Mouse (Mus musculus): ENCODE measurements at regions not wholly inside any gene's neighbourhood (a gene's known extent, or its start where the extent isn't known, plus 50 kb on each side); places are given as distances from the start of the nearest gene placed in this dataset.
A peak's percentile ranks its signal among the peaks of the same experiment; 100 is the strongest.

DNA sequence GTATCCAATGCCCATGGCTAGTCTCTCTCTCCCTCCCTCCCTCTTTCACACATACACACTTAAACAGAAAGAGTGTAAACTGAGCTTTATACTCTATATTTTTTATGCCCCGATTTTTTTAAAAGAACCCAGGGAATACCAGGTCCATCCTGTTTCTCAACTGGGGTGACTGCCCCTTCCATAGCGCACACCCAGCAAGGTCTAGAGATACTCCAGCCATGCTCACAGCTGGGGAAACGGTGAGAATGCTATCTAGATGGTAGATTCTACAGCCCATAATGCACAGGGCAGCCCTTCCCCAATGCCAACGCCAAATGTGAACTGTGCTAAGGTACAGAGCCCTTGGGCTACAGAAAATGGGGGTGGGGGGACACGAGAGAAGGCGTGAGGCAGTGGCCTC, 51.2 kb upstream of the Tln2 start:
- DNase-seq (ENCODE audit: low spot score): no peak

DNA sequence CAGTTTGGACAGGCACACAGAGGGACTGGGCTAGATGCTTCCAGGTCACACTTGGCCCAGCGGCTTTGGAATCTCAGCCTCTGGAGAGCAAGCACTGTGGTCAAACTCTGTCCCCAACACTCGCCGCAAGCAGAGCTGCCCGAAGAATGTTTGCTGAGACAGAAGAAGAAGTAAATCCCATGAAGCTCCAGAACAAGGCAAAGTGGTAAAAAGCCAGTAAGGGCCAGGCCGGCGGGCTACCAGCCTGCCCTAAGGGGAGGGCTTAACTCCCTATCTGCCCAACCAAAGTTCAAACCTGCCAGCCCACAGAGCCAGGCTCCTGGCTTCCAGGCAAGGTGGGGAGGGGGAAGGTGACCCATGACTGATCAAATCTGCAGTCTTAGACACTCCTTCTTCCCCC, 52.2 kb upstream of the Tln2 start:
- no peak for DNase-seq (ENCODE audit: low spot score)

DNA sequence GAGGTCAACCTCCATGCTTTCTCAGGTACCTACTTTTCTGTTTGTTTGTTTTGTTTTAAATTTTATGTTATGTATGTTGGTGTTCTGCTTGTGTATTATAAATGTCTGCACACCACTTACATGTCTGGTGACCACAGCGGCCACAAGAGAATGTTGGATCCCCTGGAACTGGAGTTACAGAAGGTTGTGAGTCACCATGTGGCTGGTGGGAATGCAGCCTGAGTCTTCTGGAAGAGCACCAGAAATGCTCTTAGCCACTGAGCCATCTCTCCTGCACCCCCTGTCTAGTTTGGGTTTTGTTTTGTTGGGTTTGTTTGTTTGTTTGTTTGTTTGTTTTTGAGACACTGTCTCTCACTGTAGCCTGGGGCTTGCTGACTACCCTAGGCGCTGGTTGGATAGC, 52.6 kb upstream of the Tln2 start:
- no peak for DNase-seq (ENCODE audit: low spot score)

DNA sequence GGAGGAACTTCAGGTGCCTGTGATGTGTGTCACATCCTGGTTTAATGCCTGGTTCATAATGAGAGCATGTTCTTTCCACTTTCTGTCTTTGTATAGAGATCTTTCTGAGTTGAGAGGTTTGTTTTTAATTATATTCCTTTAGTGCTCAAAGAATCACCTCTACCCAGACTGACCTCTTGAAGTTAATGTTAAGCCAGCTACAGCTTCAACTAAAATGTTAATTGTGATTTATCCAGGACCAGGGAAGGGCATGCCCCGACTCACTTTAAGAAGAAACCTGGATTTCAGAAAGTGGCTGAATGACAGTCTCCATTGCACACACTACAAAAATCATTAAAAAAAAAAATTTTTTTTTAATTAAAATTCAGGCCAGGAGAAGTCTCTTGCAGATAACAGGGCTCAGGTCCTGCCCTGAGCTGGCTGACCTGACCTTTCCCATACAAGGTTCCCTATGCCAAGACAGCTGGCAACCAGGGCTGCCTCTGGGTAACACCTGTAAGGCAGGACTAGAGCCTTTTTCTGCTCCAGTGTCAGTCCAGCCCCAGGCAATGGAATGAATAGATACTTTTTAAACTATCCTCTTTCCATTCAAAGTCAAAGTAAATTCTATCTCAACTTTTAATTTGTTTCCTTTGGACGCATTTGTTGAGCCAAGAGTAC, 54.7 kb upstream of the Tln2 start:
- no peak for DNase-seq (ENCODE audit: low spot score)

DNA sequence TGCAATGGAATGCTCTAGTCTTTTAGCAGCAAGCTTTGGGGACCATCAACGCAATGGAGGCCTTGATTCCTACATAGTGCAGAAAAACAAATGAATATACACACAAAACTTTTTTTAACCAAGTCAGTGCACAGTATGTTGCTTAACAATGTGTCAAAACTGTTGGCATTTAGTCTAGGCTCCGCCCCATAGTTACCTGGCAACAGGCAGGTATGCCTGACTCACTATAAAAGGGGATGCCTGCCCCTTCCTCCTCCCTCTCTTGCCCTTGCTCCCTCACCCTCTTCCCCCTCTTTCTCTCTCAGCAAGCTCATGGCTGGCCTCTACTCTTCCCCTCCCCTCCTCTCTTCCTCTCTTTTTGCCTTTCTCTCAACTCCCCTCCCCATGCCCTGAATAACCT, 56.7 kb upstream of the Tln2 start:
- no peak for DNase-seq (ENCODE audit: low spot score)

DNA sequence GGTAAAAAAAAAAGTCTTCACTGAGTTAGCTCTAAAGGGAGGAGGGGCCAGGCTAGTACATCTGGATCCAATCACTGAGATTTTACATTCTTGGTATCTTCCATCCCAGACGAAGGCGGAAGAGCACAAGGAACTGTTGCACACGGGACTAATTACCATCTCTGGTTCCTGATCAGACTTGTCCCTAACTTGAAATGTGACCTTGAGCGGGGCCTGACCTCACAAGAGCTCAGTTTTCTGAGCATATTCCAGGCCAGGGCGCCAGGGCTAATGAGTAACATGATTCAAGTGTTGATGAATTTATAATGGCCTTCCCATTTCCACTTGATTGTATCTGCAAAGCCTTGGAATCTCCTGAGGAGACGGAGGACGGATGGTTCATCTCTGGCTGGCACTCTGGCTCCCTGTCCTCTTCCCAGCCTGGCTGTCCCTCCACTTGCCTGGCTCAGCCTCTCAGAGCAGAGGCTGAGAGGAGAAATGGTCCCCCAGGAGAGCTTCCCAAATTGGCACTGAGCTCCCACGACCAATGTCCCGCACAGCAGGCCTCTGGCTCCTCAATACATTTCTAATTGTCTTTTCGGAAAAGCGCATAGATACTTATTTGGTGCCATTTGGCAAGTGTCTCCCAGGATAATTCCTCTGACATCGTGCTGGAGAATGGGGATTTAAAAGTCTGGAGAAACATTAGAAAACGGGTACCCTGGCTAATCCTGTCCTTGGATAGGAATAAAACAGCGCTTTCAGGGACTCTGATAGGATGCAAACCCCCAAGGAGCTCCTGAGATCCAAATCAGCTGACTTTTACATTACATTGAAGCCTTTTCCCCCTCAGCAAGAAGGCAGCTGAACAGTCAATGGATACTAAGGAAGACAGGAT, 58.1 kb upstream of the Tln2 start:
- peak; percentile 83 for DNase-seq (ENCODE audit: low spot score)

DNA sequence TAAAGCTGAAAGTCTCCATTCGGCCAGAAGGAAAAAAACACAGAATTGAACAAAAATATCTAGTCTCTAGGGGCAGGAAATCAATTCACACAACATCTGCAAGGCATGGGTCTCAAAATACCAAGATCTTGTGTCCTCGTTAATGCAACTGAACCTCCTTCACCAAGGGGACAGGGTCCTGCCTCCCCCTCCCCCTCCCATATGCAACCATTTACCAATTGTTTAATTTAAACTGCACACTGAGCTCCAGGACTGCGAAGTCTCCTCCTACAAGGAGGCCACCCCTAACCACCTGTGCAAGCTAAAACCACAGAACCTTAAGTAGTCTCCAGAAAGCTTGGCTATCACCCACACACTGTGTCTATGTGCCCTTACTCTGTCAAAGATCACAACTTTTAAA, 61.4 kb upstream of the Tln2 start:
- no peak for DNase-seq (ENCODE audit: low spot score)

DNA sequence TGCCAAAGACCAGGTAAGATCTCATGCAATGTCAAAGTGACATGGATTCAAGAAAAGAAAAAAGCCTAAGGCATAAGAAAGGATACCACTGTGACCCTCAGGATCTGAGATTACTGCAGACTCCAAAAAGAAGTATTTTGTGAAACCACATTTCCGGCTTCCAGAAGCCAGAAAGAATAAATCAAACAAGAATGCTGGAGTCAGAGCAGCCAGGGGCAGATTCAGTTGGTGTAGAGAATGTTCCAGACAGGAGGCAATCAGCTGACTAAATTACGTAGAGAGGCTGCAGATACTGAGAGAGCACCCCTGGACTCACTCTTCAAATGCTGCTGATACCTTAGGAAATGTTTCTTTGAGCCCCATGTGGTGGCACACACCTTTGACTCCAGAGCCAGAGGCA, 67.7 kb upstream of the Tln2 start:
- no peak for DNase-seq (ENCODE audit: low spot score)

DNA sequence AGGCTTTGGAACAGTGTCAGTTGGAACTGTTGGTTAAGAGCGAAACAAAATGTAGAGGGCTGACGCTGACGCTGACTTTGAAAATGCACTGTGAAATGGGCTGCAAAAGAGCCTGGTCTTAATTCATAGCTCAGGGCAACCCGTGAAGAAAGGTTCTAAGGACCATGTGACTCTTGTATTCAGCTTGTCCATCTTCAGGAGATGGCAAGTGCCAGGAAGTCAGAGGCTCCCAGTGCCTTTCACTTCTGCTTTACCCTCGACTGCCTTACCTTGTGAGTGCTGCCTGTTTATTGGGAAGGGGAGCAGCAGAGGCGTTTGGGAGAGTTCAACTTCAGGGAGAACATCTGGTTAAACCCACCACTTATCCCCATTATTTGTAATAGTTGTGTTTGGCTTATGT, 70.1 kb upstream of the Tln2 start:
- no peak for DNase-seq (ENCODE audit: low spot score)

DNA sequence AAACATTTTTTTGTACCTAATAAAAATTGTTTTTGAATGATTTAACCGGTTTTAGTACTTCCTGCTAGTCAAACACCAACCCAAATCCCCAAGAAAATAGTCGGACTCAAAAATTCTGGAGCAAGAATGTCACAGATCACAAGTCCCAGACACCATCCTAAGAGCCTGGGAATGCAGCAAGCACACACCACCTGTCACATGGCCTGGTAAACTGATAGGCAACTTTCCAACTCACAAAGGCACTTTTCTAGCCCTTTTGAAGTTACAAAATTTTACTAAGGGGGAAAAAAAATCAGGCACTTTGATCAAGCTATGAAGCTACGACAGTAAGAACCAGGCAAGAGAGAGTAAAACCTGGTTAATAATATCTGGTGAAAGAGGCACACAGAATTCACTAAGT, 70.7 kb upstream of the Tln2 start:
- no peak for DNase-seq (ENCODE audit: low spot score)

DNA sequence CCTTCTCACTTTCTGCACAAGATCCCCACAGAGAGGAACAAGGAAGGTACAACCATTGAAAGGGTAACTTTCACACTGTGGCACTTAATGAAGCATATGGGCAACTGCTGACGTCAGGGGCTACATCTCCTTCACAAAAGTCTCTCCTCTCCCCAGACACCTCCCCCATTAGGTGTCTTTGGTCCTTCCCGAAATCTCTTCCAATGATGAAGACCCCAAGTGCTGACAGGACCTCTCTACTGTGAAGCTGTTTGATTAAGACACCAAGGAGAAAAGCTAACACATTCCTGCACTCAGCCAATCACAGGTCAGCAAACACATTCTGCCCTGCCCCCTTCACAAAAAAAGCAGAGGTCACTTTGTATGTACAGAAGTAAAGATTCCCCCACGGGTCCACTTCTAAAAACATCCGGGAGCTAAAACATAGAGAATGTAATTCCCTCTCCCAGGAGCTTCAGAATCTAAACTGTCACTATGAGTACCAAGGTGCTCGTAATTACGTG, 72.3 kb upstream of the Tln2 start:
- peak; percentile 51 for DNase-seq (ENCODE audit: low spot score)

DNA sequence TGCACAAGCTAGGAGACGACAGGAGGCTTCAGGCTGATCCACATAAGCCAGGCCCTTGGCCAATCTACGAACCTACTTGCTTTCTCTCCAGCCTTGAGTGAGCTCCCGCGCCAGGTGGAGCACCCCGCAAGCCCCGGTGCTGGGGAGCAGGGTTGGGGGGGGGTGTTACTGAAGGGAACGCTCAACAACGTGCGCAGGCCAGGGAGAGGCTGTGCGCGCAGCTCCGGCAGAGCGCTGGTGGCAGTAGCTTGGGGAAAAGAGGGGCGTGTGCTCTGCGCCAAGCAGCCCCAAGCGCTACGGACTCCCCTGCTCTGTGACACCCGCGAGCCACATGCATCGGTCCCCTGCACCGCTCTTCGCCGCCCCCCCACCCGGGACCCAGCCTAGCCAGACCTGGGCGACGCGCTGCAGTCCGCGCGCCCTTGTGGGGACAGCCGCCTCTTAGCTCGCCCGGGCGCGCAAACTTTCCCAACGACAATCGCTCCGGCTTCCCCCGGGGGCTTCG, 73.1 kb upstream of the Tln2 start:
- DNase-seq (ENCODE audit: low spot score): peak; percentile 50

DNA sequence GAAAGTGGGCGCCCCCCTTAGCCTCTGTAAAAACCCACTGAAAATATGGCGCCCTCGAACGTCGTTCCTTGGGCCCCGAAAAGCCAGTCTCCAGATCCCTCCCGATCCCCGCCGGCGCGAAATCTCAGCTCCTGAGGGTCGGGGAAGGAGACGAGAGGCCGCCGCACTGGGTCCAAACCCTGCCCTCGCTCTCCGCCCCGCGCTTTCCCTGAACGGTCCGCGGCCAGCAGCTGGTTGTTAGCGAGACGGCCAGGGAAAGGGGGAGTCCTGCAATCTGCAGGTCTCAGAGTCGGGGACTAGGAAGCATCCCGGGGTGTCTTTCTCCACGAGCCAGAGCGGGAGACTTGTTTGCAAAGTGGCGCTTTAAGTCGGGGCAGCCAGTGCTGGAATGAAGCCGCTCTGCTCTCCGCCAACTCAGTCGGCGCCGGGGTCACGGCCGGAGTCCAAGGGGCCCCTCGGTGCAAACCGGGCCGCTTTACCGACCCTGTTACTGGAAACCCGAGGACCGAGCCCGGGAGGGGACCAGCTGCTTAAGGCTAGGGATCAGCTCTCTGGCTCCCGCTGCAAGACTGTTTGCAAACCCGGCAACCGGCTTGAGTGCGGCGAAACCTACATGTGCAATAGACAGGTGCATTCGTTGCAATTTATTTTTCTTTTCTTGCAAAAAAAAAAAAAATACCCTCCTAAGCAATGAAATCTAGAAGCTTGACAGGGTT, 73.7 kb upstream of the Tln2 start:
- DNase-seq (ENCODE audit: low spot score): peak; percentile 71

DNA sequence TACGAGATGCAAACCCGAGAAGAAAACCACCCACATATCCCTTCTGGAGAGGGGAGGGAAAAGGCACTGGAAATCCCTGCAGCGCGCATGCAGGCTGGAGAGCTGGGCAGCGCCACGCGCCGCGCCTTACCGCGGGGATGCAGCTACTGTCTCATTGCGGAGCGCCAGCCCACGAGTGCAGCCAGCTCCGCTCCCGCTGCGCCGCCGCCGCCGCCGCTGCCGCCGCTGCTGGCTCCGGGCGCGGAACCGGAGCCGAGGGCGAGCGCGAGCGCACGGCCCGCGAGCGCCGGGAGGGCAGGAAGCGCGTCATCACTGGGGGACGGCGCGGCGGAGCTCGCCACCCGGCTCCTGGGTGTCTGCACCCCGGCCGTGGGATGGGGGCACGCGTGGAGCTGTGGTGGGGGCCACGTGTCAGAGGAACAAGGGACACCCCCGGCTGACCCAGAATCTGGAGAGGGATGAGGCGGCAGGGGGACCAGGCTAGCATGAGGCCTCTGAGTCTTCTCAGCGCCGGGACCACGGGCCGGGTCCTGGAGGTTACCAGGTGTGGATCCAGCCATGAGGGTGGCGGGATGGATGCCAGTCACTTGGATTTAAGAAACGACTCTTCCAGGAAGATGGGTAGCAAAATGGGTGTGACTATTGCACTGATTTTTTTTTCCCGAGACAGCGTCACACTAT, 74.4 kb upstream of the Tln2 start:
- peak; percentile 82 for DNase-seq (ENCODE audit: low spot score)

DNA sequence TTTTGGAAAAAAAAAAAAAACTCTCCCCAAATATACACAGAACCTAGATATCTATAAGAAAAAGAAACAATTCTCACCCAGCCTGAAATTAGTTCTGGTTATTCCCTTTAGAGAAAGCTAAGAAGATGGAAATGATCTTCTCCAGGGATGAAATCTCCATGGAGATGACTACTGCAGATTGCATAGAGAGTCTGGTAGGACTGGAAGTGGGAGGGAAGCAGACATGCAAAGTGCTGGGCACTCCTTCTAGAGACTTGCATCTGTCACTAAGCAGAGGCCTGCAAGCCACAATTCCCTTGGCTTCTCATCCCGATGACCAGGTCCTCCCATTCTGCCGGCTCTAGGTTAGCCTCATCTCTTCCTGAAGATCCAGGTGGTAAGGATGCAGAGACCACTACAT, 87.3 kb upstream of the Tln2 start:
- no peak for DNase-seq (ENCODE audit: low spot score)

DNA sequence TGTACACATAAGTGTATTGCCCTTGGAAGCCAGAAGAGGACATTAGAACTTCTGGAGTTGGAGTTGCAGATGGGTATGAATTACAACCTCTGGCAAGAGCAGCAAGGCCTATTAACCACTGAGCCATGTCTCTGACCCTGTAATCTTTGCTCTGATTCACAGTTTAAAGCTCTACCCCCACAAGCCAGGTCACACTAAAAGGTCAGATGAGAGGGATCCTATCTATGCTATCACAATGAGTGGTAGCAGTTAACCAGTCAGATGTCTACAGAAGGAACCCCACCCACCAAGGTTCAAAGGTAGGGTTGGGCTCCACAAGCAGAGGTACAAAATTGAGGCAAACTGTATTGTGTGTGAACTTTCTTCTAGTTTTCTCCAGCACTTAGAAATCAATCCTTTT, 94.5 kb upstream of the C2cd4b start:
- DNase-seq (ENCODE audit: low spot score): no peak

DNA sequence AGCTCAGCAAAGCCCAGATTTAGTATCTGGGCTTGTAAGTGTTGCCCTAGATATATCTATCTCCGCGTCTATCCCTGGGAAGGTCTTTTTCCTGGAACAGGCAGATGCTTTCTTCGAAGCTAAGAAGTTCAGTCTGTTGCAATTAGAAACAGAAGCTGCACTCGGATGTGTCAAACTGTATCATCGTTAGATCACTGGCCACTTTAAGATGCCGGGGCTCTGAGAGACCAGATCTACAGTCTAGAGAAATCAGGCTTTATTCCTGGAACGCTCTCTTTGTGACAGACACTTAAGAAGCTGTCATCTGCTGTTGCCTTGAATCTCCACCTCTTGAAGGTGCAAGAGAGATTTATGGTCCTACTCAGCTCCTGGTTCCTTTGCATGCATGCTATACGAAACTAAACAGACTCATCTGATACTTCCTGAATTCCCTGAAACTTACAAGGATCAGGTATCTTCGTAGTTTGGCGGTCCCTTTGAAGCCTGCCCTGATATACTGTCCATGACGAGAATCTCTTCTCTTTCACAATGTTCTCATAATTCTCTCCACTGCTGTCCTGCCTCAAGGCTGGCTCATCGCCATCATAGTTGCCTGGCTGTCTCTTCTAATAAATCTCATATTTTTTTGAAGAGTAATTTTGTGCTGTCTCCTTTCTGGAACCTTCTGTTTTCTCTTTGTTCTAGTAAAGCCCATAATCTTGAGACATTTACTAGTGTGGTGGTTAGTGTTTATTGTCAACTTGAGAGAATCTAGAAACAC, 88.8 kb upstream of the C2cd4b start:
- DNase-seq (ENCODE audit: low spot score): no peak

DNA sequence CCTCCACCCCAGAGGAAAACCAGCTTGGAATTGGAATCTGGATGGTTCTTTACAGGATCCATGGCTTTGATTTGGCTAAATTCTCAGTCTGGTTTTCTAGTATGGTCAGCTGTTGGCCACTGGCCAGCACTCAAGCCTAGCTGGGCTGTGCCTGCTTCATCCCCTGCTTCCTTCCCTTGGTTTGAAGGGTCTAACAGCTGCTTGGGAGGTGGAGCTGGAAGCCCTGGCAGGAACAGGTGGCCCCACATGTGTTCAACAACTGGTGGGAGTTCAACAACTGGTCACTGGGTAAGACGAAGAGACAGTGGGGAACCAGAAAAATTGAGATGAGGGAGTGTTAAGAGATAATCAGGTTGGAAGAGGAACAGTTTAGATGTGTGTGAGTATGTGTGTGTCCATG, 82.3 kb upstream of the C2cd4b start:
- no peak for DNase-seq (ENCODE audit: low spot score)

DNA sequence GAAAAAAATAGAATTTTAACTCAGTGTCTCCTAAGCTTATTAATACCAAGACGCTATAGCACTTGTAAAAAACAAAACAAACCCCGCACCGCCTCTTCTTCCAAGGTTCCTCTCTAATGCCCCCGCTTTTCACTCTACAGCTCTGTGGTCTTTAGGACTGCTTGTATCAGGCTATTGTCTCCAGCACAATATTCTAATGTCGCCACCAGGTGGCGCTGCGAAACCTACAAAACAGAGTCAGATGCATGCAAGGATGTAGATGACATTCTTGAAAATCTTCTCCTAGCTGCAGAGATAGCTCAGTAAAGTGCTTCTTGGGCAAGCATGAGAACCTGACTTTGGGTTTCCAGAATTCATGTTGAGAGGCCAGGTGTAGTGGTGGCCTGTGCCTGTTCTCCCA, 75.9 kb upstream of the C2cd4b start:
- peak; percentile 93 for DNase-seq (ENCODE audit: low spot score)

DNA sequence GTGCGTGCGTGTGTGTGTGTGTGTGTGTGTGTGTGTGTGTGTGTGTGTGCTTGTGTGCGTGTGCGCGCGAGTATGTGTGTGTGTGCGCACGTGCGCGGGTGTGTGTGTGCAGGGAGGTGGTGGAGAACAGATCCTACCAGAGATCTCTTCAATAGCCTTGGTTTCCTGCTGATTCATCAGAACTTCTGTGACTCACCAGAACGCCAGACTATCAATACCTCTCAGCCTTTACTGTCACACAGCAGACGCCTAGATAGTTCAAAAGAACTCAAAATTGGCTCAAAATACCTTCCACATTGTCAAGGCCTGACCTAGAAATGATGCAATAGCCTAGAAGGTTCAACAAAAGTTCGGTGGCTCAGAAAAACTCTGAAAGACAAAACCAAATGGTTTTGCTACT, 66.8 kb upstream of the C2cd4b start:
- DNase-seq (ENCODE audit: low spot score): no peak

DNA sequence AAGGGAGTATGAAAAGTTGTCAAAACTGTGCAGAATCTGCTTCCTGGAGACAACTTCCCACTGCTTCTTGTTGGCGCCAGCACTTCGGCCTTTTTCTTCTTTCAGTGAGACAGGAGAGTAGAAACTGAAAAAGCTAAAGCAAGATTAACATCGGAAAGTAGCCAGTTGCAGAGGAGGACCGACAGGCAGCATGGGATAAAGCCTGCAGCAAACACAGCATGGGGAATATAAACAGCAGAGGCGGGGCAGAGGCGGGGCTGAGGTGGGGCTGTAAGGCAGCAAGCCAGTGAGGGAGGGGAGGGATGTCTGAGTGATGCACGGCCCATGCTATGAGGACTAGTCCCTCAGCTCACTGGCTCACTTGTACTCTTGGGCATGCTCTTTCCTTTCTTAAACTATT, 65.5 kb upstream of the C2cd4b start:
- DNase-seq (ENCODE audit: low spot score): peak; percentile 65

Measured in embryo, embryonic 10 days (tissue).